Mouse (Mus musculus) kidney, postnatal 0 days (tissue): ENCODE results near the gene Vps13a. TPM values are rescaled to one million over a fixed set of nuclear protein-coding genes. Genes with fewer than 3 reads are reported as not detected.
"Not testable (repeated sequence)": the region's sequence is repeated elsewhere in the genome, so short reads cannot be mapped to it uniquely, and the experiment has no call there.

Experiments
- ATAC-seq: fragments of 200-750 bp; cut with Nextera tagmentation; replicated peaks from 2 replicates; pipeline ENCODE4 v1.8.0; 2017; ENCODE audit warnings: low read depth, moderate number of reproducible peaks, moderate TSS enrichment, moderate library complexity; ENCODE audit not compliant: low FRiP score
- DNase-seq: peaks from one replicate; pipeline ENCODE4 v3.0.0-alpha.2; 2016; ENCODE audit warnings: low spot score
- H3K27ac ChIP-seq: fragments of 300-500 bp; sonication (generic); 2 replicates; pipeline ENCODE4 v1.5.1; 2014; ENCODE audit warnings: mild to moderate bottlenecking
- H3K27me3 ChIP-seq: fragments of 300-500 bp; sonication (generic); 2 replicates; pipeline ENCODE4 v1.6.1; 2014; ENCODE audit warnings: low read length, mixed read lengths; ENCODE audit not compliant: insufficient read depth
- H3K36me3 ChIP-seq: fragments of 300-500 bp; sonication (generic); 2 replicates; pipeline ENCODE4 v1.6.1; 2014; ENCODE audit warnings: low read length, mixed read lengths; ENCODE audit not compliant: insufficient read depth
- H3K4me1 ChIP-seq: fragments of 300-500 bp; sonication (generic); replicated peaks from 2 replicates; pipeline ENCODE4 v1.6.1; 2014; ENCODE audit warnings: antibody characterized with exemption, low read length, mixed read lengths; ENCODE audit not compliant: insufficient read depth
- H3K4me2 ChIP-seq: fragments of 300-500 bp; sonication (generic); 2 replicates; pipeline ENCODE4 v1.6.1; 2014; ENCODE audit warnings: mild to moderate bottlenecking, low read length, moderate library complexity, mixed read lengths
- H3K4me3 ChIP-seq: fragments of 300-500 bp; sonication (generic); replicated peaks from 2 replicates; pipeline ENCODE4 v1.5.1; 2014; ENCODE audit warnings: low read depth, low read length
- H3K9ac ChIP-seq: fragments of 300-500 bp; sonication (generic); 2 replicates; pipeline ENCODE4 v1.6.1; 2014; ENCODE audit warnings: low read depth, low read length
- H3K9me3 ChIP-seq: fragments of 300-500 bp; sonication (generic); replicated peaks from 2 replicates; pipeline ENCODE4 v1.6.1; 2016; ENCODE audit warnings: low read length, inconsistent platforms, mixed read lengths
- CTCF ChIP-seq: IDR thresholded peaks from 2 replicates; pipeline ENCODE4 v1.5.1; 2016; ENCODE audit warnings: antibody characterized with exemption, low read depth, mild to moderate bottlenecking, moderate library complexity
- WGBS: fragments of 180-500 bp; shearing (Covaris S2); extraction: QIAGEN DNeasy Blood & Tissue Kit; methylation state at CpG from one replicate; pipeline ENCODE4 v1.1.7; 2014; 5-methylcytosine and 5-hydroxymethylcytosine counted together
- polyA plus RNA-seq: library from polyadenylated mRNA; unstranded; fragments of >200 nt; fragmentation: Nextera tagmentation; extraction: Ambion mirVana; gene quantifications from 2 replicates; pipeline ENCODE4 v1.2.1, GENCODE M21; 2015

Gene Vps13a
- polyA plus RNA-seq, 1 experiment from 2014 or later, result 9.6 TPM

DNA sequence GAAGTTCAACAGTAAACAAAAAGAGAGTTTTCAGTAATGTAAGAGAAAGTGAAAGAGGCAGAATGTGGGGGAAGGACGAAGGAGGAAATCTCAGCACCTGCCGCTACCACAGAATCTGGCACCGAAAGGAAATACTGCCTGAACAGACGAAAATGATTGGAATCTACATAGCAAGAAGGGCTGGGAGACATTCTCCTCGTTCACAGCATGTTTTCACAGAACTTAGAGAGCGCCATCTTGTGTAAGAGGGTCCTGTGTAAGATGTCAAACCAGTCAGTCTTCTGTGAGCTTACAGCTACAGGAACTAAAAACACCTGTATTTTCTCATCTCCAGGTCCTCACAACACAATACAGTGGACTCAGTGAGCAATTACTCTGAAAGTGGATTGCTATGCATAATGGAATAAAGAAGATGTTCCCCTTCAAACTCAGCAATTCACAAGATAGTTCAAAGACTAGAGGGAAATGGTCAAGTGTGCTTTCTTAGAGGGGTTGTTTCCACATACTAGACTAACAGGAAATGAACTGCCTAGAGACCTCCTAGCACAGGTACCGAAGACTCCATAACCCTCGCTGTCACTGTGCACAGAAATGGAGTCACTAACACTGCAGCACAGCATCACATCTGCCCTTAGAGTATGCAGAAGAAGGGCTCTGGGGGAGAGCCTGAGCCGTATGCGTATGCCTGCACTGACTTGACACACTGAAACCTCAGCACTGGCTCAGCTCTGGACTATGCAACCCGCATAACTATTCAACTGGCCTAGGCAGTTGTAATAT is 7.3 kb downstream of the Vps13a start:
- ATAC-seq (no peak), DNase-seq (peak; percentile 59)
- Histone ChIP-seq H3K27me3 (no peaks in the 10 kb centered on the region), H3K9ac (no peak overlapping the region), H3K4me2 (peak overlapping the region; percentile 5), H3K36me3 (no peaks in the 10 kb centered on the region), H3K9me3 (no peaks in the 10 kb centered on the region), H3K27ac (no peak overlapping the region), H3K4me3 (0 out of 2 replicates have a peak overlapping the region, but pooled peaks have one; percentile 0), H3K4me1 (no peaks in the 10 kb centered on the region)
- TF ChIP-seq CTCF, result peak; percentile 58
- WGBS, result 56% methylated on average over 11 of the region's 11 CpGs

- H3K9me3 ChIP-seq, result no peaks in the 10 kb centered on the region
- H3K27ac ChIP-seq, result no peak overlapping the region
- no peak for TF ChIP-seq CTCF
- no peaks in the 10 kb centered on the region for H3K36me3 ChIP-seq
- 85% methylated on average over 2 of the region's 2 CpGs for WGBS
- DNase-seq (no peak), ATAC-seq (no peak)
- H3K9ac ChIP-seq, result no peak overlapping the region
- H3K4me1 ChIP-seq, result no peaks in the 10 kb centered on the region
- no peak overlapping the region for H3K4me3 ChIP-seq
- no peaks in the 10 kb centered on the region for H3K27me3 ChIP-seq
- H3K4me2 ChIP-seq, result no peak overlapping the region
These were observed 13.3 kb downstream of the Vps13a start for GRCm38 (mm10) chr19:16767407-16767806.

DNA sequence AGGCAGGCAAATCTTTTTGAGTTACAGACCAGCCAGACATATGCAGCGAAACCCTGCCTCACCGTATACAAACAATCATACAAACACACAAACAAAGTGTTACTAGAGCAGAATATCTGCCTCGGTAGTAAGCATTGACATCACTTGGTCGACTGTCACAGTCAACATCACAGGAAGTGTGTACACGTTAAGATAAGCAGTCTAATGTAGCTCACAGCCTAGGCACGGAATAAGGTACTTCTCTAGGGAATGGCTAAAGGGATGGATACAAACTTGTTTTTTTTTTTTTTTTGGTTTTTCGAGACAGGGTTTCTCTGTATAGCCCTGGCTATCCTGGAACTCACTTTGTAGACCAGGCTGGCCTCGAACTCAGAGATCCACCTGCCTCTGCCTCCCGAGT is 23.3 kb downstream of the Vps13a start:
- H3K36me3 ChIP-seq, H3K4me2 ChIP-seq, H3K9me3 ChIP-seq, H3K27me3 ChIP-seq, DNase-seq, ATAC-seq, H3K9ac ChIP-seq, H3K27ac ChIP-seq, H3K4me3 ChIP-seq, H3K4me1 ChIP-seq: not testable (repeated sequence)
- 92% methylated on average over 9 of the region's 9 CpGs for WGBS

DNA sequence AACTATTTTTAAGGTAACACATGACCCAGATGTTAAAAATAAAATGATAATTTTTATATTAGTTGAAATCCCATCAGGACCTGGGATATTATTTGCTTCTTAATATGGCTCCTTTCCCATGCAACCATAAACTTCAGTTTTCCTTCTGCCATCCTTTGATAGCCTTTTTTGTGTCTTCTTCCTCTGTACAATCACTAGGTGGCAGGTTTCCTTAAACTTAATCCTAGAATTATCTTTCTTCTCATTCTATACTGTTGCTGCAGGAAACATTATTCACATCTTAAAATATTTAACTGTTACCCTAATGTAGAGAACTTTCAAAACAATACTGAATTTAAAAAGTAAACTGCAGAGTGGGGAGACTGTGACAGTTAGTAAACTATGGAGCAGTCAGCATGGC is 24.9 kb downstream of the Vps13a start:
- H3K9me3 ChIP-seq, result no peaks in the 10 kb centered on the region
- H3K9ac ChIP-seq, result no peak overlapping the region
- no peak overlapping the region for H3K4me2 ChIP-seq
- H3K4me3 ChIP-seq, result no peak overlapping the region
- no peaks in the 10 kb centered on the region for H3K36me3 ChIP-seq
- ATAC-seq, result no peak
- peak; percentile 50; the same call in 1 of the 2 replicates for TF ChIP-seq CTCF
- peak; percentile 46 for DNase-seq
- H3K4me1 ChIP-seq, result no peaks in the 10 kb centered on the region
- H3K27me3 ChIP-seq, result no peaks in the 10 kb centered on the region
- H3K27ac ChIP-seq, result no peak overlapping the region

GRCm38 (mm10) chr19:16755226-16755625 is 25.5 kb downstream of the Vps13a start:
- Histone ChIP-seq H3K27me3 (no peaks in the 10 kb centered on the region), H3K27ac (no peak overlapping the region), H3K4me3 (no peak overlapping the region), H3K4me1 (no peaks in the 10 kb centered on the region), H3K9ac (no peak overlapping the region), H3K36me3 (no peaks in the 10 kb centered on the region), H3K4me2 (no peak overlapping the region), H3K9me3 (no peaks in the 10 kb centered on the region)
- no peak for TF ChIP-seq CTCF
- DNase-seq (peak; percentile 12), ATAC-seq (no peak)
- WGBS, result 68% methylated on average over 7 of the region's 7 CpGs

DNA sequence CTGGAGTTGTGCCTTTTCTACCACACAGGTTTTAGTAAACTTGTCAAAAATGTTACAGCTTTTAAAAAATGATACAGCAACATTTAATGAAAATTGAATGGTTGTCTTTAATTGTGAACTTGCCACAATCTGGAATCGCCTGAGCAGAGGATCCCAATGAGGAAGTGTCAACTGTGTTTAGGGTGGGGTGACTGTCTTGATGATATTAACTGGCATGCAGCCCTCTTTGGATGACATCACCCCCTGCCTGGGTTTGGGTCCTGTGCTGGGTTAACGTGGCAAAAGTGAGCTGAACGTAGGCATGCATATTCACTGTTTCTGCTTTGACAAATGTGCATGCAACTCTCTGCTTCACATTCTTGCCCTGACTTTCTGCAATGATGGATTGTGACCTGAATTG is 27.6 kb downstream of the Vps13a start:
- H3K27me3 ChIP-seq, result no peaks in the 10 kb centered on the region
- H3K4me1 ChIP-seq, result no peaks in the 10 kb centered on the region
- TF ChIP-seq CTCF, result no peak
- no peak overlapping the region for H3K4me3 ChIP-seq
- no peaks in the 10 kb centered on the region for H3K9me3 ChIP-seq
- DNase-seq (no peak), ATAC-seq (no peak)
- H3K27ac ChIP-seq, result no peak overlapping the region
- no peaks in the 10 kb centered on the region for H3K36me3 ChIP-seq
- no peak overlapping the region for H3K9ac ChIP-seq
- WGBS, result 79% methylated on average over 3 of the region's 3 CpGs
- H3K4me2 ChIP-seq, result no peak overlapping the region

DNA sequence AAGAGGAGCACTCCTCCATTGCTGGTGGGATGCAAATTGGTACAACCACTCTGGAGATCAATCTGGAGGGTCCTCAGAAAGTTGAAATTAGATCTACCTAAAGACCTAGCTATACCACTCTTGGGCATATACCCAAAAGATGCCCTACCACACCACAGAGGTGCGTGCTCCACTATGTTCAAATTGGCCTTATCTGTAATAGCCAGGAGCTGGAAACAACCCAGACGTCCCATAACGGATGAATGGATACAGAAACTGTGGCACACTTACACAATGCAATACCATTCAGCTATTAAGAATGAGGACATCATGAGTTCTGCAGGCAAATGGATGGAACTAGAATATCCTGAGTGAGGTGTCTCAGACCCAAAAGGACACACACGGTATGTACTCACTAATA is 43.9 kb downstream of the Vps13a start:
- Histone ChIP-seq H3K9me3 (no peaks in the 10 kb centered on the region), H3K4me3 (no peak overlapping the region), H3K4me1 (no peaks in the 10 kb centered on the region), H3K9ac (no peak overlapping the region), H3K4me2 (no peak overlapping the region), H3K27ac (no peak overlapping the region), H3K36me3 (no peaks in the 10 kb centered on the region), H3K27me3 (no peaks in the 10 kb centered on the region)
- DNase-seq (no peak), ATAC-seq (no peak)
- 93% methylated on average over 4 of the region's 4 CpGs for WGBS
- TF ChIP-seq CTCF, result no peak
